Mouse (Mus musculus) limb, embryonic 12.5 days (tissue): ENCODE measurements around the gene Ush2a. TPM values are rescaled to one million over a fixed set of nuclear protein-coding genes. Genes with fewer than 3 reads are reported as not detected.

Experiments used
- ATAC-seq: fragments of 200-750 bp; cut with Nextera tagmentation; 2 replicates; pipeline ENCODE4 v1.8.0; 2017; ENCODE audit warnings: low read depth, moderate TSS enrichment; ENCODE audit not compliant: insufficient number of reproducible peaks, insufficient read depth, low FRiP score, low TSS enrichment
- H3K27ac ChIP-seq: fragments of 300-500 bp; sonication (generic); 2 replicates; pipeline ENCODE4 v1.5.1; 2016; ENCODE audit warnings: mild to moderate bottlenecking, moderate library complexity
- H3K27me3 ChIP-seq: fragments of 300-500 bp; sonication (generic); 2 replicates; pipeline ENCODE4 v1.6.1; 2016; ENCODE audit warnings: mild to moderate bottlenecking, moderate library complexity
- H3K36me3 ChIP-seq: fragments of 300-500 bp; sonication (generic); 2 replicates; pipeline ENCODE4 v1.6.1; 2016; ENCODE audit warnings: mild to moderate bottlenecking, moderate library complexity
- H3K4me1 ChIP-seq: fragments of 300-500 bp; sonication (generic); replicated peaks from 2 replicates; pipeline ENCODE4 v1.6.1; 2016
- H3K4me2 ChIP-seq: fragments of 300-500 bp; sonication (generic); 2 replicates; pipeline ENCODE4 v1.6.1; 2016; ENCODE audit warnings: mild to moderate bottlenecking, moderate library complexity
- H3K4me3 ChIP-seq: fragments of 300-500 bp; sonication (generic); replicated peaks from 2 replicates; pipeline ENCODE4 v1.5.1; 2016; ENCODE audit warnings: mild to moderate bottlenecking
- H3K9ac ChIP-seq: fragments of 300-500 bp; sonication (generic); replicated peaks from 2 replicates; pipeline ENCODE4 v1.6.1; 2016; ENCODE audit warnings: mild to moderate bottlenecking, moderate library complexity
- H3K9me3 ChIP-seq: fragments of 300-500 bp; sonication (generic); 2 replicates; pipeline ENCODE4 v1.6.1; 2016; ENCODE audit warnings: mild to moderate bottlenecking, moderate library complexity
- WGBS: fragments of 180-500 bp; shearing (Covaris S2); methylation state at CpG from one replicate; pipeline ENCODE4 v1.1.7; 2016; 5-methylcytosine and 5-hydroxymethylcytosine counted together
- polyA plus RNA-seq: library from polyadenylated mRNA; unstranded; fragments of >200 nt; fragmentation: Nextera tagmentation; extraction: Ambion mirVana; gene quantifications from 2 replicates; pipeline ENCODE4 v1.2.1, GENCODE M21; 2016

Gene Ush2a
- polyA plus RNA-seq, 1 experiment from 2014 or later, result 0.08 TPM

DNA sequence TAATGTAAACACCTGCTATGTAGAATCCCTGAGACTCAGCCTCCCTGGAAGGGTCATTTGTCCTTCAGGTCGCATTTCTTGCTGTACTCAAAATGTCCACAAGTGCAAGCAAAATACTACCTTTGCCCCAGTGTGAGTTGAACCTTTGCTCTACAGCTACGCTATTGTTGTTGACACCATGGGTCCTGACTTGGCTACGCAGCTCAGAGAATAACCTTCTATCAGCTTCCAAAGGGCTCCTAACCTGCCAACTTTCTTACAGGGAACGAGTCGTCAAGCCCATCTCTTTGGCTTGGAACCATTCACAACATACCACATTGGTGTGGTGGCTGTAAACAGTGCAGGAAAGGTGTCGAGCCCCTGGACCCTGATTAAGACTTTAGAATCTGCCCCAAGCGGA, 644.4 kb downstream of the Ush2a start:
- no peaks in the 10 kb centered on the region for H3K27me3 ChIP-seq
- H3K27ac ChIP-seq, result no peak overlapping the region
- no peak for ATAC-seq
- H3K4me1 ChIP-seq, result peaks cover 17% of the 10 kb centered on the region; the same call in 1 of the 2 replicates
- H3K36me3 ChIP-seq, result no peaks in the 10 kb centered on the region
- no peaks in the 10 kb centered on the region for H3K9me3 ChIP-seq
- H3K4me2 ChIP-seq, result no peak overlapping the region
- H3K9ac ChIP-seq, result no peak overlapping the region
- WGBS, result 85% methylated on average over 7 of the region's 7 CpGs
- H3K4me3 ChIP-seq, result no peak overlapping the region

DNA sequence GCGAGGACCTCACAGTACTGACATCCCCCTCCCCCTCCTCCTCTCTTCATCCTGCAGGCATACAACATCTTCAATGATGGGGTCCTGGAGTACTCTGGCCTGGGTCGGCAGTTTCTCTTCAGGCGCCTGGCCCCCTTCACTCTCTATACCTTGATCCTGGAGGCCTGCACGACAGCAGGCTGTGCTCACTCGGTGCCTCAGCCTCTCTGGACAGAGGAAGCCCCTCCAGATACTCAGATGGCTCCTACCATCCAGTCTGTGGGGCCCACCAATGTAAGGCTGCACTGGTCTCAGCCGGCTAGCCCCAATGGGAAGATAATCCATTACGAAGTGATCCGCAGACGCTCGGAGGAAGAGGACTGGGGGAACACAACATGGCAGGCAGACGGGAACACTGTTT, 648.8 kb downstream of the Ush2a start:
- Histone ChIP-seq H3K9me3 (no peaks in the 10 kb centered on the region), H3K4me3 (no peak overlapping the region), H3K27me3 (no peaks in the 10 kb centered on the region), H3K36me3 (no peaks in the 10 kb centered on the region), H3K4me2 (no peak overlapping the region), H3K4me1 (peaks cover 13% of the 10 kb centered on the region; the same call in 1 of the 2 replicates), H3K9ac (no peak overlapping the region), H3K27ac (no peak overlapping the region)
- ATAC-seq, result no peak
- 87% methylated on average over 11 of the region's 11 CpGs for WGBS

DNA sequence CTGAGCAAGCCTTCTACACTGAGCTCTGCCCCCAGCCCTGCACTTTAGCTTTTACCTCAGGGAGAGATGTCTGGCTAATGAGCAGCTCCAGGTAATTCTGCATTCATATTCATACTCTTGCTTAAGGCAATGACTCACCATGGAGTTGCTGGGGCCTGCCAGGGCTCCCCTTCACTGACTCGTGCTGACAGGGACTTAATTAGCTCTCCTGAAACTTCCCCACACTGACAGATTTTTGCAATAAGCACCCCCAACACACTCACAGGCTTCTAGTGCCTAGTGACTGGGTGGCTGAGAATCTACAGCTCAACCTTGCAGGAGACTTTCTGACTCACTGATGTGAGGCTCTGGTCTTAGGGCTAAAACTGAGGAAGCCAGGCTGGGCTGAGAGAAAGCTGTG, 658.1 kb downstream of the Ush2a start:
- Histone ChIP-seq H3K36me3 (no peaks in the 10 kb centered on the region), H3K27me3 (no peaks in the 10 kb centered on the region), H3K4me1 (no peaks in the 10 kb centered on the region), H3K27ac (no peak overlapping the region), H3K4me2 (no peak overlapping the region), H3K4me3 (no peak overlapping the region), H3K9ac (no peak overlapping the region), H3K9me3 (peaks cover 4% of the 10 kb centered on the region)
- 35% methylated on average over 1 of the region's 1 CpGs for WGBS
- no peak for ATAC-seq

DNA sequence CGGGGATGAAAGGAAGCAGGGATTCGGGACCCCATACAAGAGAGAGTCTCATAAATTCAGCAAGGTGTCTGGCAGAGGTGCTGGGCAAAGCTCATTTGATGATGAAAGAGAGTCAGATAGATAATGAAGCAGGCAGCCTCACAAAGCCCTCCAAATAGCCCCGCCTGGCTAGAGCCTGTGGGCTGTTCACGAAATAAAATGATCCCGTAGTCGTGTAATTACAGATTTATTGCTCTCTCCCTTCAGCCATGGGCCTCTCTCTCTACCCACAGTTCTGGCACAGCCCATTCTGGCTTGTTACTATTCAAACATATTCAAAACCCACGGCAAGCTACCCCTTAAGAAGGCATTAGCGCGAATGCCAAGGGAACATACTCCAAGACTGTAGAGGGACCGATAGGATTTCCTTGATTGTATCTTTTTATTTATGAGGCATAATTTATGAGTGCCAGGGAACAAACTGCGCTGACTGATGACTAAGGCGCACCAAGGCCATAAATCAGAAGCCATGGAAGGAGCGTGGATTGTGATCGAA, 675.5 kb downstream of the Ush2a start:
- Histone ChIP-seq H3K36me3 (no peaks in the 10 kb centered on the region), H3K4me2 (no peak overlapping the region), H3K27ac (no peak overlapping the region), H3K4me3 (no peak overlapping the region), H3K9me3 (no peaks in the 10 kb centered on the region), H3K9ac (no peak overlapping the region), H3K4me1 (0 out of 2 replicates have a peak, but pooled peaks cover 5% of the 10 kb centered on the region), H3K27me3 (no peaks in the 10 kb centered on the region)
- no peak for ATAC-seq
- WGBS, result 56% methylated on average over 14 of the region's 14 CpGs

DNA sequence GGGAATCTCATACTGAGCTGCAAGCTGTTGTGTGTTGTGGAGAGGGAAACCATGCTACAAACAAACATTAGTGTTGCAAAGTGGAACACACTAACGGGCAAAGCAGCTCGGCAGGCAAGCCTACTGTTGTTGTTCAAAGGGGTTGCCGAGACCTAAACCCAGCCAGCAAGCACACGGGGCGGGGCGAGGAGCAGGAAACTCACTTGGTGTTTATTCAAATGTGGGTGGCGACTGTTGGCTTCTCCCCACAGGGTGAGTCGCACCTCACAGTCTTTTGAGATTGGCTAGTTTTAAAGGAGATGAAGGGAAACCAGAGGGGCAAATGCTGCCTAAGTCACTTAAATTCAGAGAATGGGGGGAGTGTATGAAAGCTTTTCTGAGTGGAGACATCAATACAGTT, 683.5 kb downstream of the Ush2a start:
- H3K4me2 ChIP-seq, result no peak overlapping the region
- H3K27ac ChIP-seq, result no peak overlapping the region
- no peak for ATAC-seq
- WGBS, result 13% methylated on average over 8 of the region's 8 CpGs
- H3K36me3 ChIP-seq, result no peaks in the 10 kb centered on the region
- H3K27me3 ChIP-seq, result no peaks in the 10 kb centered on the region; the same call in 1 of the 2 replicates
- no peak overlapping the region for H3K9ac ChIP-seq
- no peak overlapping the region for H3K4me3 ChIP-seq
- no peaks in the 10 kb centered on the region for H3K9me3 ChIP-seq
- 0 out of 2 replicates have a peak, but pooled peaks cover 6% of the 10 kb centered on the region for H3K4me1 ChIP-seq

DNA sequence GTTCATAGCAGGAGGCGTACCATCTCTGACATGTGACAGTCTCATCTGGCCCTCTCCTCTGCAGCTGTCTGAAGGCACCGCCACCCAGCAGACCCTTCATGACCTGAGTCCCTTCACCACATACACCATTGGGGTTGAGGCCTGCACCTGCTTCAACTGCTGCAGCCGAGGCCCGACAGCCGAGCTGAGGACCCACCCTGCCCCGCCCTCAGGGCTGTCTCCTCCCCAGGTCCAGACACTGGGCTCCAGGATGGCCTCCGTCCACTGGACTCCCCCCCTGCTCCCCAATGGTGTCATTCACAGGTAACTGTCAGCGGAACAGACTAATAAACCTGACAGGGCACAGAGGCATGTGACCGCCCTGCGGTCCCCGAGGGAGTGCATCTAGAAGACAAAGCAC, 685.0 kb downstream of the Ush2a start:
- H3K4me1 ChIP-seq, result 0 out of 2 replicates have a peak, but pooled peaks cover 6% of the 10 kb centered on the region

DNA sequence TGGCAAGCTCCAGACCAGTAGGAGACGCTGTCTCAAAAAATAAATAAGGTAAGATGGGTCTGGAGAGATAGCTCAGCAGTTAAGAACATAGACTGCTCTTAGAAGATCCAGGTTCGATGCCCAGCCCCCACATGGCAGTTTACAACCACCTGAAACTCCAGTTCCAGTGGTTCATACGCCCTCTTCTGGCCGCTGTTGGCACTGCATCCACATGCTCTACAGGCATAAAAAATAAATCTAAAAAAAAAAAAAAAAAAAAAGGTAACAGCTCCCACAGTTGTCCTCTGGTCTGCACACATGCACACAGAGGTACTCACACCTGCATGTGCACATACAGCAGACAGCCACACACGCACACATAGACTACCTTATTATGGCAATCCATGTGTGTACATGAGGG, 686.0 kb downstream of the Ush2a start:
- Histone ChIP-seq H3K4me3 (no peak overlapping the region), H3K27ac (no peak overlapping the region), H3K4me1 (0 out of 2 replicates have a peak, but pooled peaks cover 6% of the 10 kb centered on the region), H3K27me3 (no peaks in the 10 kb centered on the region; the same call in 1 of the 2 replicates), H3K4me2 (no peak overlapping the region), H3K9me3 (no peaks in the 10 kb centered on the region), H3K36me3 (no peaks in the 10 kb centered on the region), H3K9ac (no peak overlapping the region)
- WGBS, result 65% methylated on average over 5 of the region's 5 CpGs
- ATAC-seq, result no peak

More for the DNA sequence above, 685.0 kb downstream of the Ush2a start:
- Histone ChIP-seq H3K36me3 (no peaks in the 10 kb centered on the region), H3K4me3 (no peak overlapping the region), H3K9me3 (no peaks in the 10 kb centered on the region), H3K27me3 (no peaks in the 10 kb centered on the region; the same call in 1 of the 2 replicates), H3K27ac (no peak overlapping the region), H3K4me2 (no peak overlapping the region), H3K9ac (no peak overlapping the region)
- ATAC-seq, result no peak
- WGBS, result 77% methylated on average over 11 of the region's 11 CpGs

DNA sequence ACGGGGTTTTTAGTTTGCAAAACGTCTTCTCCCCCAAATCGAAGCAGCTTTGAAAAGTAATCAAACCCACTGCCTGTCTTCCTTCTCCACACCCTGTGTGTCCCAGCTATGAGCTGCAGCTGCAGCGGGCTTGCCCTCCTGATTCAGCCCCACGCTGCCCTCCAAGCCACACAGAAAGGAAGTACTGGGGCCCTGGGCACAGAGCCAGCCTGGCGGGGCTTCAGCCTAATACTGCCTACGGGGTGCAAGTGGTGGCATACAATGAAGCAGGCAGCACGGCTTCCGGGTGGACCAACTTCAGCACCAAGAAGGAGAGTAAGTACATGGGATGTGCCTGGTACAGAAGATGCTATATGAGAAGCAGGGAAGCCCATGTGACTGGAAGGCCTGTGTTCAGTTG, 686.5 kb downstream of the Ush2a start:
- Histone ChIP-seq H3K4me1 (0 out of 2 replicates have a peak, but pooled peaks cover 6% of the 10 kb centered on the region), H3K27ac (no peak overlapping the region), H3K9ac (no peak overlapping the region), H3K36me3 (no peaks in the 10 kb centered on the region), H3K9me3 (no peaks in the 10 kb centered on the region), H3K4me3 (no peak overlapping the region), H3K4me2 (no peak overlapping the region), H3K27me3 (no peaks in the 10 kb centered on the region; the same call in 1 of the 2 replicates)
- 79% methylated on average over 9 of the region's 9 CpGs for WGBS
- ATAC-seq, result no peak

DNA sequence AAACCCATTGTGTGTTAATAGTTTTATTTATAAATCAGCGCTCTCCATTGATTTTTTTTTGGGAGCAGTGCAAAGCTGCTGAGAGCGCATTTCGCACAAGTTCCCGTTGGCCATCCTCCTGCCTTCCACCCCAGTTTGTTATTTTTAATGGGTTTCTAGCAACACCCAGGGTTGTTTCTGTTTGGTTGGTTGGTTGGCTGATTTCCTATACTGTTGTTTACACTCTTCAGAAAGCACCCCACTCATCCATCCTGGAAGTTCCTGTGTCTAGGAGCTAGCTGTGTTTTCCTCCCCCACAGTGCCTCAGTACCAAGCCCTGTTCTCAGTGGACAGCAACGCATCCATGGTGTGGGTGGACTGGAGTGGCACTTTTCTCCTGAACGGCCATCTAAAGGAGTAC, 689.3 kb downstream of the Ush2a start:
- H3K4me2 ChIP-seq, result no peak overlapping the region
- no peaks in the 10 kb centered on the region for H3K27me3 ChIP-seq
- no peaks in the 10 kb centered on the region for H3K36me3 ChIP-seq
- 92% methylated on average over 6 of the region's 6 CpGs for WGBS
- H3K9me3 ChIP-seq, result no peaks in the 10 kb centered on the region
- H3K4me3 ChIP-seq, result no peak overlapping the region
- ATAC-seq, result no peak
- no peak overlapping the region for H3K27ac ChIP-seq
- H3K9ac ChIP-seq, result no peak overlapping the region
- no peaks in the 10 kb centered on the region for H3K4me1 ChIP-seq

DNA sequence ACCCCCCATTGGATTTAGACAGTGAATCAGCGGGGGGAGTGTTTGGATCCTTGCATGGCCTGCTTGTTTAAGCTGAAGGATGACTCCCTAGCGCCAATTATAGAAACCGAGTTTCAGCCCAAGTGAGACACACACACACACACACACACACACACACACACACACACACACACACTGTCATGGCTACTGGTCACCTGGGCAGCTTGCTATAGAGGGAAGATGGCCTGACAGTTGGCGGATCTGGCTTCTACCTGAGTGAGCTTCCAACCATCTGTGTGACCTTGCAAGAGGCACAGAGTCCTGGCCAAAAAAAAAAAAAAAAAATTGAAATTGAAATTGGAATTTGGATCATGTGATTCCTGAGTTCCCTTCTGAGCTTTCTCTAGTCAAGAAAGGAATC, 690.7 kb downstream of the Ush2a start:
- H3K27ac ChIP-seq, result no peak overlapping the region
- no peak for ATAC-seq
- H3K9me3 ChIP-seq, result no peaks in the 10 kb centered on the region
- H3K4me2 ChIP-seq, result no peak overlapping the region
- H3K9ac ChIP-seq, result no peak overlapping the region
- no peak overlapping the region for H3K4me3 ChIP-seq
- H3K36me3 ChIP-seq, result no peaks in the 10 kb centered on the region
- 91% methylated on average over 4 of the region's 4 CpGs for WGBS
- no peaks in the 10 kb centered on the region for H3K27me3 ChIP-seq
- H3K4me1 ChIP-seq, result no peaks in the 10 kb centered on the region

DNA sequence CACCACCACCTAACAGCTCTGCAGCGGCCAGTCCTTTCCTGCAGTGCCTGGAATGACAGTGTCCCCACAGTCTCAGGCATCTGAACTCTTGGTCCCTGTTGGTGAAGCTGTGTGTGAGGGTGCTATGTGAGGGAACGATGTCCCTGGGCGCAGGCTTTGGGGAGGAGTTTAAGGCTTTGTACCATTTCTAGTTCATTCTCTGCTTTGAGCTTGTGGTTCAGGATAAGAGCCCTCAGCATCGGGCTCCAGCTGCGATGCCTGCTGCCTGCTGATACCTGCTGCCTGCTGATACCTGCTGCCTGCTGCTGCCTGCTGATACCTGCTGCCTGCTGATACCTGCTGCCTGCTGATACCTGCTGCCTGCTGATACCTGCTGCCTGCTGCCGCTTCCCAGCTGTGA, 711.3 kb downstream of the Ush2a start:
- Histone ChIP-seq H3K4me2 (no peak overlapping the region), H3K27ac (no peak overlapping the region), H3K9ac (no peak overlapping the region), H3K4me1 (no peaks in the 10 kb centered on the region), H3K36me3 (peaks cover 92% of the 10 kb centered on the region), H3K4me3 (no peak overlapping the region), H3K27me3 (no peaks in the 10 kb centered on the region), H3K9me3 (no peaks in the 10 kb centered on the region)
- 92% methylated on average over 6 of the region's 6 CpGs for WGBS
- no peak for ATAC-seq

DNA sequence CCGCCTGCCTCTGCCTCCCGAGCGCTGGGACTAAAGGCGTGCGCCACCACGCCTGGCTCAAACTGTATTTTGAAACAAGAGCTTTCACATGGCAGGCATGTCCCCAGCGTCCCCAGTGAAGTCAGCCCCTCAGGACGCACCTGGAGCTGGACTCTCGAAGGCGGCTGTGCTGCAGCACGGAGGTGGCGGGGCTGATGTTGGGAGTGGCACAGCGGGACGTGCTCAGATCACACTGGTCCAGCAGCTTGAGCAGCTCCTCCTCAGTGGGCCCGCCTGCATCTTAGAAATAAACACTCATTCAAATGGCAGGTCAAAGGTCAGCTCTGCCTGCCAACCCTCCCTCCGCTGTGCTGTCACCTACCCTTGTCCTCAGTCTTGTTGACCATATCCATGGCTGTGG, 712.1 kb downstream of the Ush2a start:
- H3K9ac ChIP-seq, result no peak overlapping the region
- ATAC-seq, result no peak
- no peaks in the 10 kb centered on the region for H3K9me3 ChIP-seq
- WGBS, result 90% methylated on average over 16 of the region's 16 CpGs
- no peak overlapping the region for H3K27ac ChIP-seq
- H3K4me3 ChIP-seq, result no peak overlapping the region
- H3K36me3 ChIP-seq, result peaks cover 92% of the 10 kb centered on the region
- H3K27me3 ChIP-seq, result no peaks in the 10 kb centered on the region
- no peaks in the 10 kb centered on the region for H3K4me1 ChIP-seq
- H3K4me2 ChIP-seq, result no peak overlapping the region
